Mouse (Mus musculus): ENCODE measurements around the gene Poc1a.

The Poc1a gene

GRCm38 (mm10) chr9:106365333-106365732 is 84.5 kb downstream of the Poc1a start:
- no peak for DNase-seq (ENCODE audit: extremely low spot score, low spot score)

DNA sequence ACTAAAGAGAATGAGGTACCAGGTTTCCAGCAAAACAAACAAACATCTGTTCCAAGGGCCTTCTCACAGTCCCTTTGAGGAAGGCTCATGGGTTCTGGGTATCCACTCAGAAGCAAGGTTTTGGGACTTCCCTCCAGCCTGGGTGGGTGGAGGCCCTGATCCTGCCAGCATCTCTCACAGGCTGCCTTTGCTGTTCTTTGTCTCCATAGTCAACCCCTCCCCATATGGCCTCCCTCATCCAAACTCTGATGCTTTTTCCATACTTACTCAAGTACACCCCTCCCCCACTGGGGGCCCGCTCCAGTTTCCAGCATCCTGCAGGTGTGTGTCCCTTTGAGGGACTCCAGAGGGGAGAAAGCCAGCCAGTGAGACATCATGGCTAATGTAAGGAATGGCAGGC is 85.3 kb downstream of the Poc1a start:
- no peak for DNase-seq (ENCODE audit: extremely low spot score, low spot score)

GRCm38 (mm10) chr9:106367001-106367400 is 86.1 kb downstream of the Poc1a start:
- DNase-seq (ENCODE audit: extremely low spot score, low spot score), result no peak

DNA sequence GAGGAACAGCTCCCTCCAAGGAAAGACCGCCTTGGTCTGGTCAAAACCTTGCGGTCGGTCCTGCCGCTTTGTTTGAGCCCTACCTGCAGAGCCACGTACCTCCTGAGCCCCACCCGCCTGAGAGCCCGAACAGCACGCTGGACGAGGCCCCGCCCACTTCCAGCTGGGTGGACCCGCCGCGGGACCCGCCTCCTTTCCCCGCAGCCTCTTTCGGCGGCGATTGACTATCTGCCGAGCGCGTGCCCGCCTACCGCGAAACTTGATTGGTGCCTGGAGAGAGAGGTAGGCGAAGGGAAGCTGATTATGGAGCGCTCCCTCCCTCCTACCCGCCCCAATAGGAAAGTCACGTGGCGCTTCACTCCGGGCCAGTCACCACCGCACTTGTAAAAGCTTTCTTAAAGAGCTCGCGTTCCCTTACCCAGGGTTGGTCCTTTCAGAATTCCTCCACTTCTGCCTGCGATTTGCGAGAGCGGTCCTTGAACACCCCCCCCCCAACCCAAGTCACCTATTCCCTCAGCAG is 86.8 kb downstream of the Poc1a start:
- peak; percentile 99 for DNase-seq (ENCODE audit: extremely low spot score, low spot score)

DNA sequence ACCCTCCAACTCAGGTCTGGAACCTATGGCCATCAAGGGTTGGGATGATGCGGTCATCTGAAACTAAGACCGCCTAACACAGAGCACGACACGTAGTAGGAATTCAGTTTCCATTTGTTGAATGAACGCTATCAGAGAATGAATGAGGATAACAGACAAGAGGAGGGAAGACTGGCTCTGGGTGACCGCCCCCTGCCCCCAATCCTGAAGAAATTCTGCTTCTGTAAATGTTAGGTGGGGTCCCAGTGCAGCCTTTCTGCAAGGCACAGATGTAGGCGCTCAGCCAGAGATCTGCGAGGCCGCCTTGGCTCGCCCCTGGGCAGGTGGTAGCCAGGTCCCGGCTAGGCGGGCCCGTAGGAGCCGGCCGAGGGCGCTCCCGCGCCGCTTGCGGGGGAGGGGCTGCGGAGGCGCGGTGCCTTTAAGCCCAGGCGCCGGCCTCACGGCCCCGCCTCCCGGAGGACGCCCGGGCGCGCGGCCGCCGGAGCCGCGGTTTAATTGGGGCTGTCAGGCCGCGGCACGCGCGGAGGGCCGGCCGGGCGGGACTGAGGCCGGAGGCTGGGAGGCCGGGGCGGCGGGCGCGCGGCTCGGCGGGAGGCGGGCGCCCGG is 87.4 kb downstream of the Poc1a start, which contains the start of gene Dusp7:
Gene Dusp7 (plus strand): TSS at position 521 of the 606 bp plus-strand sequence.
- no peak for DNase-seq (ENCODE audit: extremely low spot score, low spot score)

GRCm38 (mm10) chr9:106368831-106369501 is 88.1 kb downstream of the Poc1a start:
- peak; percentile 72 for DNase-seq (ENCODE audit: extremely low spot score, low spot score)

DNA sequence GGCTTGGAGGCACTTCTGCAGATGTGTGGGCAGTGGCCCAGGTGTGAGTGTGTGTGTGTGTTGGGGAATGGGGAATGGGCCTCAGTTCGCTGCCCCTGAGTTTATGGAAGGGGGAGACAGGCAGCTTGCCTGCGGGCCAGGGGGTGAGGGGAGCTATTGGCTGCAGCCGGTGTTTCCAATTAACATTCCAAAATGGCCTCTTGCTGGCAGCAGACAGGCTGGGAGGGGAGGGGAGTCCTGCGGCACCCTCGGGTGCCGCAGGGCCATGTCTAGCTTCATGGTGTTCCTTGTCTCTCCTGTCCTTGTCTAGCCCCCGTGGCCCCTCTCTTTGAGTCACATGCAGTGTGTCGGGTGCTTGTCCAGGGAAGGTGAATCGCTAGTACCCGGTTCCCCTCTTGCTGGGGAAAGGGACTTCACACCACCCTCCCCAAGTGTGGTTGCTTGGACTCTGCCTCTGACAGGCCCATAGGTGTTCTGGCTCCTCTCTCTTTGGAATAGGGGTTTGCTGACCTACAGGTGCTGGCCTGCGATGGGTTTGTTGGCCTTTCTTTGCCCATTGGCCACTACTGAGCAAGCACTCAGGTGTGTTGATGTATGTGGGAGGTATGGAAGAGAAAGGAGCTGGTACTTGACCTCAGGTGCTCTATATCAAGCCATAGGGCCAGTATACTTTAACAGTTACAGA is 89.1 kb downstream of the Poc1a start:
- DNase-seq (ENCODE audit: extremely low spot score, low spot score), result peak; percentile 62

DNA sequence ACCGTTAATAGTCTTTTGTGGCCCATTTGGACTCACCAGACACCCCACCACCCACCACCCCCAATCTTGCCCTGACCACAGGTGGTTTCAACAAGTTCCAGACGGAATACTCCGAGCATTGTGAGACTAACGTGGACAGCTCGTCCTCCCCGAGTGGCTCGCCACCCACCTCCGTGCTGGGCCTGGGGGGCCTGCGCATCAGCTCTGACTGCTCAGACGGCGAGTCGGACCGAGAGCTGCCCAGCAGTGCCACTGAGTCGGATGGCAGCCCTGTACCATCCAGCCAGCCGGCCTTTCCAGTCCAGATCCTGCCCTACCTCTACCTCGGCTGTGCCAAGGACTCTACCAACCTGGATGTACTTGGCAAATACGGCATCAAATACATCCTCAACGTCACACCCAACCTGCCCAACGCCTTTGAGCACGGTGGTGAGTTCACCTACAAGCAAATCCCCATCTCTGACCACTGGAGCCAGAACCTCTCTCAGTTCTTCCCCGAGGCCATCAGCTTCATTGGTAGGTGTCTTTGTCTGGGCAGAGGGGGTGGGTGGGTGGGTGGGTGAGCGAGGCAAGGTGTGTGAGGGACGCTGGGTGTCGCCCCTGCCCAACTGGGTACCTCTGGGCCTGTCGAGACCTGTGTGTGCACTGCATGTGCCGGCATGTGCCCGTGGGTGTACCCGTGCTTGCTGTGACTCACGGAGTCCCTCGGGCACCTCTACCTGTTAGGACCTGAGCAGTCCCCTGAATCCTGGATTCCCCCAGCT is 89.9 kb downstream of the Poc1a start:
- DNase-seq (ENCODE audit: extremely low spot score, low spot score), result no peak

- no peak for DNase-seq (ENCODE audit: extremely low spot score, low spot score)
Measured at GRCm38 (mm10) chr9:106371384-106371671, 90.5 kb downstream of the Poc1a start.

- peak; percentile 47 for DNase-seq (ENCODE audit: extremely low spot score, low spot score)
Measured at GRCm38 (mm10) chr9:106371776-106372175, 90.9 kb downstream of the Poc1a start.

GRCm38 (mm10) chr9:106372431-106373412 is 91.9 kb downstream of the Poc1a start:
- DNase-seq (ENCODE audit: extremely low spot score, low spot score), result no peak

DNA sequence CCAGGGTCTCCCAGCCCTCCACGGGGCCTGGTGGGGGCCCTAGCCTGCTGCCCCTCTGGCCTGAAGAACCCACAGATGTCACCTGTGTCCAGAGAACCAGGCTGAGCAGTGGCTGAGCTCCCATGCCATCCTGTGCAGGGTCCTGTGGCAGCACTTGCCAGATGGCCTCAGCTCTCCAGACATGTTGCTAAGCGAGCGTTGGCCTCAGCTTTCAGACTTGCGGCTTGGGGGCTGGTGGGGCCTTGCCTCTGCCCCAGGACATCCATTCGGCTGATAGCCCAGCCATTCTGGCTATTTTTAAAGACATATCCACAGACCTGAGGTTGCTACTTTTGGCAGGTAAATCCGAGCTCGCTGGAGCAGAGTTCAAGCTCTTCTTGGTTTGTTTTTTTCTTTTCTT is 93.1 kb downstream of the Poc1a start:
- no peak for DNase-seq (ENCODE audit: extremely low spot score, low spot score)

DNA sequence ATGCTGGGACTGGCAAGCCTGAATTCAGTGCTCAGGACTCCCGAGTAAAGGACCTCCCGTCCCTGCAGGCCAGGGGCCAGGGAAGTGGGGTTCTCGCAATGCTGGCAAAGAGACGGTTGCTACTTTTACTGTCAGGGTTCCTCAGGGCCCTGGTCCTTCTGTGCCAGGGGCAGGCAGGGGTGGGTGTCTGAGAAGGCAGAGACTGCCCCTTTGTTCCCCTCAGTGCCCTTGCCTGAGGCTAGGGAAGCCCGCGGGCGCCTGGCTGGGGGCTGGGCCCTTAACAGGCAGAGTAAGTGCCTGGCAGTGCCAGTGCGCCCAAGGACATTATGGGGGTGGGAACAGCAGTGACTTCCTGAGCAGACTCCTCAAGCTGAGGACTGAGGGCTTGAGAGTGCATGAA is 96.4 kb downstream of the Poc1a start:
- no peak for DNase-seq (ENCODE audit: extremely low spot score, low spot score)

DNA sequence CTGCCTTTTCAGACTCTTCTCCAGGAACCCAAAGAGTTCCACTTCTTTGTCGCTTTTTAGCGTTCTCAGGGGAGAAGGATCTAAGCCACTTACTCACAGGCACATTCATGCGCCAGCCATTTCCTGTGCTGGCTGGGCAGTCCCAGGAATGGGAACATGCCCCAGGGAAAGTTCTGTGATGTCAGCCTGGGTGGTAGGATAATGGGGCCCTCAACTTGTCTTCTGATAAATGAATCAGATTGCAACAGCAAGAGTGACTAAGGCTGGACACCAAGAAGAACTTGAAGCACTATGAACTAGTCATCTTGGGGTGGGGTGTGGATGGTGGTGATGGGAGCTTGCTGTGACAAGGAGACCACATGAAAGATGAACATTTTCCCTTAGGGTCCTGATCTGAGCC is 97.2 kb downstream of the Poc1a start:
- no peak for DNase-seq (ENCODE audit: extremely low spot score, low spot score)

- no peak for DNase-seq (ENCODE audit: extremely low spot score, low spot score)
Measured at GRCm38 (mm10) chr9:106378753-106379152, 97.9 kb downstream of the Poc1a start.

DNA sequence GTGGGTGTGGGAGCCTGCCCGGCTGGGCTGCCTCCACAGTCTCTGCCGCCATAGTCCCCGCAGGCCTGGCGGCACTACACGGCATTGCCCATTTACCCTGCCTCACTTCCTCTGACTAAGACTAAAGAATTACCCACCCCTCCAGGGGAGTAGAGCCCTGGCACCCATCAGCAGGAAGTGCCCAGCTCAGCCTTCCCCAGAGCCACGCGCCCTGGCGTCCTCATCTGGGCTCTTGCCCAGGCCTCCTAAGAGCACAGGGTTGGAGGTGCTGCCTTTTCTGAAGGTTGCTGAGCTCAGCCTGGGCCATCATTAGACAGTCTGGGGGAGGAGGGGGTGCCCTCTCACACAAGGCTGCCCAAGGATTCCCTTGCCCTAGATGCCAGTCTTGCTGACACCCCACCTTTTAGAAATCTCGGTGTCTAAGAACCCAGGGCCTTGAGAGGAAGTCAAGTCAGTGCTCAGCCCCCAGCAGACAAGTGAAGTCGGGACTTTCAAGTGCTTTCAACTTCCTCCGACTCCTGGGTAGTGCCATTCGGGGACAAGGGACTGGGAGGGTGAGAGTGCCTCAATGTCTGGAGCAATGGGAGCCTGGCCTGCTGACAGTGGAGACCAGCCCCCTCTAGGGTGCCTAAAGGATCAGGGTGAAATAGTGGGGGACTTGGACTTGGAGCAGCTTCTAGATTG is 105.5 kb downstream of the Poc1a start:
- DNase-seq (ENCODE audit: extremely low spot score, low spot score), result no peak

GRCm38 (mm10) chr9:106392828-106393527 is 112.1 kb downstream of the Poc1a start:
- DNase-seq (ENCODE audit: extremely low spot score, low spot score), result no peak

DNA sequence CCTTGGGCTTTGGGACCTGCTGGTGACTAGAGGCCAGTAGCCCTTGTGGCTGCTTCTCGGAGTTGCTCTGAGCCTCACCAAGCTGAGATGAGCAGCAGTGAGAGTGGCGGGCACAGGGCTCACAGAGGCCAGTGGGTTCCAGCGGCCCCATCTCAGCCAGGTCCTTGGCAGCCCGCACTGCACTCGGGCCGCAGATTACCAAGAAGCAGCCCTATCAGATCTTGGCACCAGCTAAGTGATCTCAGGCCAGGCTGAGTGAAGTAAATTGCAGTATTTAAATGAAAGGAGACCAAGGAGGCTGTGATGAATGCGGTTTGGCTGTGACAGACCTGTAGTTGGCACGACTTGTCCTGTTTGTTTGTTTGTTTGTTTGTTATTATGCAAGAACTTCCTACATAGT is 112.7 kb downstream of the Poc1a start:
- no peak for DNase-seq (ENCODE audit: extremely low spot score, low spot score)
